27 mouse cellular contexts compared by ENCODE assay signal in the genomic region with DNA sequence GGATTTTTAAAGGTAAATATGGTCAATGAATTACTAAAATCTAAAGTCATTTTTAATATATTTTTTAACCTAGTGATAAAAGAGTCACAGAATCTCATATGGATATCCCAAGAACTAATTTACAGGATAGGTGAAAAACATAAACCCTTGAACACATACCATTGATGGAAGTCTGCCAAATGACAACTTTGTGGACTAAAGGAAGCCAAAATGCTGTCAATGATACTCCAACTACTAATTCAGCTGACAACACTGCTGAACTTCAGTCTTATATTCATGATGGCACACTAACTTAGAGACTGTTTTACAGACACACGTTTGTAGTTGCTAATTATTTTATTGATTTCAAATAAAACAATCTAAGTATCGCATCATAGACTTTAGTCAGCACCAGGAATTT.
"Had no signal": no experiment of that assay in that cellular context is flagged by ENCODE, and none has a peak within 500 bp of the region (broad histone marks: within the 10 kb centered on the region; RNA-seq: fewer than 3 reads in every experiment).

No protein-coding gene starts in this region.

- ATAC-seq: forebrain, embryonic 13.5 days; forebrain, embryonic 15.5 days; forebrain, embryonic 16.5 days; forebrain, postnatal 0 days had no signal

- H3K9ac ChIP-seq: embryonic facial prominence, embryonic 12.5 days; embryonic facial prominence, embryonic 13.5 days; embryonic facial prominence, embryonic 15.5 days; forebrain, embryonic 12.5 days; forebrain, embryonic 13.5 days; forebrain, embryonic 15.5 days; forebrain, postnatal 0 days had no signal

- H3K4me2 ChIP-seq: embryonic facial prominence, embryonic 12.5 days; embryonic facial prominence, embryonic 13.5 days; embryonic facial prominence, embryonic 15.5 days; forebrain, embryonic 12.5 days; forebrain, embryonic 13.5 days; forebrain, embryonic 15.5 days had no signal

- H3K27me3 ChIP-seq: embryonic facial prominence, embryonic 12.5 days; embryonic facial prominence, embryonic 13.5 days; embryonic facial prominence, embryonic 15.5 days; forebrain, embryonic 12.5 days; forebrain, embryonic 13.5 days; forebrain, embryonic 15.5 days had no signal

- H3K27ac ChIP-seq: embryonic facial prominence, embryonic 10.5 days; embryonic facial prominence, embryonic 12.5 days; embryonic facial prominence, embryonic 13.5 days; embryonic facial prominence, embryonic 15.5 days; forebrain, embryonic 12.5 days; forebrain, embryonic 13.5 days; forebrain, embryonic 15.5 days; gastrocnemius, adult 2 months; heart, adult 2 months; heart, embryonic 10.5 days had no signal

- H3K4me3 ChIP-seq: embryonic facial prominence, embryonic 10.5 days; embryonic facial prominence, embryonic 12.5 days; embryonic facial prominence, embryonic 13.5 days; embryonic facial prominence, embryonic 15.5 days; erythroblast, embryonic 14.5 days; forebrain, embryonic 12.5 days; forebrain, embryonic 13.5 days; forebrain, embryonic 15.5 days; gastrocnemius, adult 2 months; heart, adult 2 months; heart, embryonic 10.5 days had no signal

- H3K9me3 ChIP-seq: embryonic facial prominence, embryonic 10.5 days; embryonic facial prominence, embryonic 12.5 days; embryonic facial prominence, embryonic 13.5 days; embryonic facial prominence, embryonic 15.5 days; forebrain, embryonic 12.5 days; forebrain, embryonic 13.5 days; forebrain, embryonic 15.5 days; heart, embryonic 10.5 days had no signal

- H3K36me3 ChIP-seq: embryonic facial prominence, embryonic 10.5 days; embryonic facial prominence, embryonic 12.5 days; embryonic facial prominence, embryonic 13.5 days; embryonic facial prominence, embryonic 15.5 days; forebrain, embryonic 12.5 days; forebrain, embryonic 15.5 days; heart, embryonic 10.5 days had no signal

- DNase-seq: cerebellum, adult 8-10 months; cerebellum, adult 9-10 months; cerebellum, adult 9-11 months; cerebellum, postnatal 10 days; cerebellum, postnatal 14 days; cerebellum, postnatal 25 days; cerebellum, postnatal 36 days; embryo, embryonic 11 days; forebrain, postnatal 0 days; gastrocnemius, adult 2 months; gastrocnemius, postnatal 10 days; gastrocnemius, postnatal 14 days; gastrocnemius, postnatal 25 days; gastrocnemius, postnatal 36 days; heart, adult 11 months; heart, adult 18-20 months; heart, adult 2 months had no signal

- H3K4me1 ChIP-seq: embryonic facial prominence, embryonic 10.5 days; embryonic facial prominence, embryonic 12.5 days; embryonic facial prominence, embryonic 13.5 days; embryonic facial prominence, embryonic 15.5 days; forebrain, embryonic 12.5 days; forebrain, embryonic 13.5 days; forebrain, embryonic 15.5 days; heart, embryonic 10.5 days had no signal
